Mouse (Mus musculus): ENCODE measurements around the gene Mylk2. TPM values are rescaled to one million over a fixed set of nuclear protein-coding genes. Genes with fewer than 3 reads are reported as not detected.

The Mylk2 gene
- total and polyA plus RNA-seq, 3 experiments = not detected

DNA sequence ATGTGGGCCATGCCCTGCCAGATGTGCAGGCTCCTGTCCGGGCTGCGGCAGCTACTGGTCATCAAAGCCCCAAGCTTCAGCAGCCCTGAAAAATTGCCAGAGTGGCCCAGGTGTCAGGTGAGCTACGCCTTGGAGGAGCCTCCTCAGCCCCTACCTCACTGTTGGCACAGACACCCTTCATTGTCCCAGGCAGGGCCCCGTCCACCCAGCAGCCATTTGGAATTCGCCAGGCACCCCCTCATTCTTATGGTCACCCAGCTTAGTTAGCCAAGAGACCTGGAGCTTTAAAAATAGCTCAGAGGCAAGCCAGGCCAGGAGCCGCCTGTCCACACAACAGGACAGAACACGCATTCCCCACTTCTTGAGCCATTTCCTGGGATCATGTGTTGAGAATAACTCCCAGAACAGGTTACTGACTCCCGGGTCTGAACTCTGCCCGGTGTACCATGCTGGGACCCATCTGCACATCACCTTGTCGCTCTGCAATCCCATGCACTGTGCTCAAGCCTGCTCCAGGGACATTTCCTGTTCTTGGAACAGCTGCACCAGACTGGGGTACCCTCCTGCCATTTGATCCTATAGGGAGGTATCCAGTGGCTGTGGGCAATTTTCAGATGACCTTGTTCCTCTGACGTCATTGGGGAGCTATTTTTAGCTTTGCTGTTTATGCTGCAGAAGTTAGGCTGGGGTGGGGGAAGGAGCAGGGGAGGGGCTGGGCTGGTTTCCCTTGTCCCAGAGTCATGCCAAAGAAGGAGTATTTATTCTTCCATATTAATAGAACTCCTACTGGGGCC, 5.9 kb upstream of the Mylk2 start:
- Histone ChIP-seq H3K4me1 (ENCODE audit: control insufficient read depth in 1 of 2, insufficient read depth in 2 of 2, low read length in 2 of 2) (no peaks in the 10 kb centered on the region), H3K9ac (ENCODE audit: control insufficient read depth, low read depth, low read length, poor library complexity, severe bottlenecking) (no peak overlapping the region), H3K4me3 (ENCODE audit: control insufficient read depth in 1 of 2, insufficient read depth in 1 of 2, low read depth in 2 of 2, low read length in 2 of 2) (no peak overlapping the region), H3K36me3 (ENCODE audit: control insufficient read depth in 1 of 2, insufficient read depth in 2 of 2, low read length in 2 of 2) (no peaks in the 10 kb centered on the region), H3K27ac (ENCODE audit: control insufficient read depth, low read depth, low read length) (no peak overlapping the region), H3K79me2 (ENCODE audit: control insufficient read depth, insufficient read depth, low read length, poor library complexity) (no peaks in the 10 kb centered on the region), H3K27me3 (ENCODE audit: control insufficient read depth in 1 of 2, insufficient read depth in 2 of 2, low read length in 2 of 2) (no peaks in the 10 kb centered on the region), H3K9me3 (replicated peaks; ENCODE audit: insufficient read depth, low read length) (no peaks in the 10 kb centered on the region)
- DNase-seq (ENCODE audit: low read depth, low spot score) = no peak
- TF ChIP-seq BHLHE40 (IDR thresholded peaks at IDR 0.05; ENCODE audit: borderline replicate concordance, low read depth, low read length) (no peak), KAT2A (conservative IDR thresholded peaks at IDR 0.05; ENCODE audit: low read depth, low read length) (no peak), MAX (IDR thresholded peaks at IDR 0.05; ENCODE audit: low read length) (no peak), POLR2AphosphoS2 (IDR thresholded peaks at IDR 0.05; ENCODE audit: low read length) (no peak), CHD2 (IDR thresholded peaks at IDR 0.05; ENCODE audit: low read length) (no peak), MAFK (IDR thresholded peaks at IDR 0.05; ENCODE audit: borderline replicate concordance, low read depth, low read length) (no peak), TAL1 (IDR thresholded peaks at IDR 0.05; ENCODE audit: low read length) (no peak), GABPA (IDR thresholded peaks at IDR 0.05; ENCODE audit: low read depth, low read length) (no peak), RCOR1 (IDR thresholded peaks at IDR 0.05; ENCODE audit: low read depth, low read length) (no peak), NRF1 (IDR thresholded peaks at IDR 0.05; ENCODE audit: insufficient read depth, low read depth, low read length, poor library complexity, severe bottlenecking) (no peak), POLR2AphosphoS5 (IDR thresholded peaks at IDR 0.05; ENCODE audit: borderline replicate concordance, low read depth, low read length) (no peak), HCFC1 (IDR thresholded peaks at IDR 0.05; ENCODE audit: low read depth, low read length) (no peak)

DNA sequence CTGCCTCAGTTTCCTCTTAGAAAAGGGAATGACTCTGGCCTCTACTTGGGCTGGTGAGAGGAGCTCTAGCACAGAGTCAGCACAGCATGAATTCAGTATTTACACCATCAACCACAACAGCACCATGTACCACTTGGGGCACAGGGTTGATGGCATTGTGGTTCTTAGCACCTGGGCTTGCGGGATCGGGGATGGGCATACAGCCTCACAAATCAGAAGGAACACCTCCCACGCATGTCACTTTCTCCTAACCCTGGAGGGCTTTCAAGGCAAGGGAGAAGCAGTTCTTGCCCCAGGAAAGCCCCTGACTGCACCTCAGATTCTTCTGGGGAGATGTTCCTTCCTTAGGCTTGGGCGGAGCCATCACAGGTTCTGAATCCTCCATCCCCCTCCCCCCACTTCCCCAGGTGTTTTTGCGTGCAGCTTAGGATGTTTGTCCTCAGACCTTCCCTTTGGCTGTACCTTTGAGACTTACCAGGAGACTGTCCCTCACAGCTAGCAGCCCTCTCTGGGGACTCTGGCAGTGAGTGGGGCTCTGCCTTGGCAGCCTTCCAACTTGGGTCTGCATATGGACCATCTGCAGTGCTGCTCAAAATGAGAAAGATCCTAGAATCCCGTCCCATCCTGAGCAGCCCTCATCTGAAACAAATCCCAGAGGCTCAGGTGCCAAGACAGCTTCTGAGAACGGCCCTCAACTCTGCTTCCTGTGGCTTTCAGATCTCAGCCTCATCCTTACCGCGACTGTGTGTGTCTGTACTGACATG, 4.7 kb upstream of the Mylk2 start:
- Histone ChIP-seq H3K27me3 (ENCODE audit: control insufficient read depth in 1 of 2, insufficient read depth in 2 of 2, low read length in 2 of 2) (peaks cover 0 to 1% of the 10 kb centered on the region in 2 experiments; a peak in 1 of 4 replicates), H3K4me1 (ENCODE audit: control insufficient read depth in 1 of 2, insufficient read depth in 2 of 2, low read length in 2 of 2) (no peaks in the 10 kb centered on the region), H3K4me3 (ENCODE audit: control insufficient read depth in 1 of 2, insufficient read depth in 1 of 2, low read depth in 2 of 2, low read length in 2 of 2) (no peak overlapping the region), H3K9ac (ENCODE audit: control insufficient read depth, low read depth, low read length, poor library complexity, severe bottlenecking) (no peak overlapping the region), H3K9me3 (replicated peaks; ENCODE audit: insufficient read depth, low read length) (no peaks in the 10 kb centered on the region), H3K27ac (ENCODE audit: control insufficient read depth, low read depth, low read length) (no peak overlapping the region), H3K36me3 (ENCODE audit: control insufficient read depth in 1 of 2, insufficient read depth in 2 of 2, low read length in 2 of 2) (no peaks in the 10 kb centered on the region), H3K79me2 (ENCODE audit: control insufficient read depth, insufficient read depth, low read length, poor library complexity) (no peaks in the 10 kb centered on the region)
- no peak for TF ChIP-seq BHLHE40 (IDR thresholded peaks at IDR 0.05; ENCODE audit: borderline replicate concordance, low read depth, low read length)
- no peak for TF ChIP-seq GABPA (IDR thresholded peaks at IDR 0.05; ENCODE audit: low read depth, low read length)
- TF ChIP-seq ZC3H11A (IDR thresholded peaks at IDR 0.05; ENCODE audit: low read depth, low read length) = no peak
- TF ChIP-seq ETS1 (IDR thresholded peaks at IDR 0.05; ENCODE audit: low read depth, low read length) = no peak
- no peak for TF ChIP-seq TCF12 (IDR thresholded peaks at IDR 0.05; ENCODE audit: low read depth, low read length)
- no peak for TF ChIP-seq RAD21 (IDR thresholded peaks at IDR 0.05; ENCODE audit: low read depth, low read length)
- TF ChIP-seq E2F4 (IDR thresholded peaks at IDR 0.05; ENCODE audit: borderline replicate concordance, low read depth, low read length) = no peak
- DNase-seq (ENCODE audit: low read depth, low spot score) = no peak
